Mouse (Mus musculus): ENCODE measurements around the gene Ints1. TPM values are rescaled to one million over a fixed set of nuclear protein-coding genes. Genes with fewer than 3 reads are reported as not detected.

Gene Ints1
- polyA plus RNA-seq, 2 experiments = 12.1 to 13.5 TPM

GRCm38 (mm10) chr5:139813963-139814381, 38.5 kb upstream of the Ints1 start:
- DNase-seq (ENCODE audit: low read depth in 3 of 3, low spot score in 3 of 3) = no peak
- H3K4me2 ChIP-seq (ENCODE audit: low read depth) = peak overlapping the region; percentile 18; the same call in 1 of the 2 replicates
- H3K9ac ChIP-seq (replicated peaks) = no peak overlapping the region
- TF ChIP-seq CTCF (IDR thresholded peaks at IDR 0.05; ENCODE audit: low read depth) (no peak), EP300 (IDR thresholded peaks at IDR 0.05; ENCODE audit: low read depth) (no peak)
- H3K4me3 ChIP-seq (ENCODE audit: insufficient read depth in 1 of 2, low read depth in 2 of 2, low read length in 2 of 2) = no peak overlapping the region
- ATAC-seq (ENCODE audit: insufficient read depth) = no peak
- H3K36me3 ChIP-seq (replicated peaks; ENCODE audit: control insufficient read depth, insufficient read depth, low read depth) = no peaks in the 10 kb centered on the region
- H3K27me3 ChIP-seq (ENCODE audit: control insufficient read depth, insufficient read depth, low read length) = peaks cover 3% of the 10 kb centered on the region; the same call in 1 of the 2 replicates
- no peaks in the 10 kb centered on the region for H3K9me3 ChIP-seq (ENCODE audit: control insufficient read depth, low read length)
- H3K27ac ChIP-seq = no peak overlapping the region
- 36% methylated on average over 13 of the region's 13 CpGs for WGBS (ENCODE audit: insufficient replicate concordance)
- H3K4me1 ChIP-seq (replicated peaks; ENCODE audit: control insufficient read depth in 2 of 2, insufficient read depth in 2 of 2, low read length in 1 of 2) = peaks cover 26 to 52% of the 10 kb centered on the region in 2 experiments

- Histone ChIP-seq H3K4me2 (ENCODE audit: low read depth) (no peak overlapping the region), H3K9ac (replicated peaks) (no peak overlapping the region), H3K27me3 (ENCODE audit: control insufficient read depth, insufficient read depth, low read length) (peaks cover 3% of the 10 kb centered on the region; the same call in 1 of the 2 replicates), H3K4me1 (replicated peaks; ENCODE audit: control insufficient read depth in 2 of 2, insufficient read depth in 2 of 2, low read length in 1 of 2) (peaks cover 20 to 45% of the 10 kb centered on the region in 2 experiments), H3K9me3 (ENCODE audit: control insufficient read depth, low read length) (no peaks in the 10 kb centered on the region), H3K27ac (no peak overlapping the region), H3K4me3 (ENCODE audit: insufficient read depth in 1 of 2, low read depth in 2 of 2, low read length in 2 of 2) (no peak overlapping the region), H3K36me3 (replicated peaks; ENCODE audit: control insufficient read depth, insufficient read depth, low read depth) (no peaks in the 10 kb centered on the region)
- DNase-seq (ENCODE audit: low read depth in 3 of 3, low spot score in 3 of 3) (no peak), ATAC-seq (ENCODE audit: insufficient read depth) (no peak)
- TF ChIP-seq EP300 (IDR thresholded peaks at IDR 0.05; ENCODE audit: low read depth) (no peak), CTCF (IDR thresholded peaks at IDR 0.05; ENCODE audit: low read depth) (no peak)
- 42% methylated on average over 10 of the region's 10 CpGs for WGBS (ENCODE audit: insufficient replicate concordance)
Measured at GRCm38 (mm10) chr5:139813126-139813490, 37.6 kb upstream of the Ints1 start.

- Histone ChIP-seq H3K4me1 (replicated peaks; ENCODE audit: control insufficient read depth in 2 of 2, insufficient read depth in 2 of 2, low read length in 1 of 2) (peaks cover 17 to 40% of the 10 kb centered on the region in 2 experiments), H3K27ac (no peak overlapping the region), H3K27me3 (ENCODE audit: control insufficient read depth, insufficient read depth, low read length) (peaks cover 3% of the 10 kb centered on the region; the same call in 1 of the 2 replicates), H3K4me3 (ENCODE audit: insufficient read depth in 1 of 2, low read depth in 2 of 2, low read length in 2 of 2) (no peak overlapping the region), H3K9ac (replicated peaks) (no peak overlapping the region), H3K4me2 (ENCODE audit: low read depth) (0 out of 2 replicates have a peak overlapping the region, but pooled peaks have one; percentile 8), H3K36me3 (replicated peaks; ENCODE audit: control insufficient read depth, insufficient read depth, low read depth) (no peaks in the 10 kb centered on the region), H3K9me3 (ENCODE audit: control insufficient read depth, low read length) (no peaks in the 10 kb centered on the region; the same call in 1 of the 2 replicates)
- TF ChIP-seq EP300 (IDR thresholded peaks at IDR 0.05; ENCODE audit: low read depth) (no peak), CTCF (IDR thresholded peaks at IDR 0.05; ENCODE audit: low read depth) (no peak)
- ATAC-seq (ENCODE audit: insufficient read depth) (no peak), DNase-seq (ENCODE audit: low read depth in 3 of 3, low spot score in 3 of 3) (no peak)
- 66% methylated on average over 20 of the region's 20 CpGs for WGBS (ENCODE audit: insufficient replicate concordance)
Measured at GRCm38 (mm10) chr5:139812398-139813125, 37.1 kb upstream of the Ints1 start.

GRCm38 (mm10) chr5:139811677-139812397, 36.4 kb upstream of the Ints1 start:
- Histone ChIP-seq H3K4me3 (ENCODE audit: insufficient read depth in 1 of 2, low read depth in 2 of 2, low read length in 2 of 2) (no peak overlapping the region), H3K36me3 (replicated peaks; ENCODE audit: control insufficient read depth, insufficient read depth, low read depth) (no peaks in the 10 kb centered on the region), H3K9ac (replicated peaks) (no peak overlapping the region), H3K9me3 (ENCODE audit: control insufficient read depth, low read length) (no peaks in the 10 kb centered on the region; the same call in 1 of the 2 replicates), H3K27ac (no peak overlapping the region), H3K4me2 (ENCODE audit: low read depth) (0 out of 2 replicates have a peak overlapping the region, but pooled peaks have one; percentile 8), H3K4me1 (replicated peaks; ENCODE audit: control insufficient read depth in 2 of 2, insufficient read depth in 2 of 2, low read length in 1 of 2) (peaks cover 17 to 35% of the 10 kb centered on the region in 2 experiments), H3K27me3 (ENCODE audit: control insufficient read depth, insufficient read depth, low read length) (peaks cover 3% of the 10 kb centered on the region; the same call in 1 of the 2 replicates)
- ATAC-seq (ENCODE audit: insufficient read depth) (peak; percentile 62), DNase-seq (ENCODE audit: low read depth in 3 of 3, low spot score in 3 of 3) (no peak)
- TF ChIP-seq CTCF (IDR thresholded peaks at IDR 0.05; ENCODE audit: low read depth) = no peak
- TF ChIP-seq EP300 (IDR thresholded peaks at IDR 0.05; ENCODE audit: low read depth) = no peak
- WGBS (ENCODE audit: insufficient replicate concordance) = 54% methylated on average over 15 of the region's 15 CpGs

- no peak for DNase-seq (ENCODE audit: low read depth in 3 of 3, low spot score in 3 of 3)
- Histone ChIP-seq H3K4me1 (replicated peaks; ENCODE audit: control insufficient read depth in 2 of 2, insufficient read depth in 2 of 2, low read length in 1 of 2) (peaks cover 33 to 39% of the 10 kb centered on the region in 2 experiments), H3K27me3 (ENCODE audit: control insufficient read depth, insufficient read depth, low read length) (peaks cover 3% of the 10 kb centered on the region; the same call in 1 of the 2 replicates), H3K4me3 (ENCODE audit: insufficient read depth in 1 of 2, low read depth in 2 of 2, low read length in 2 of 2) (no peak overlapping the region), H3K4me2 (ENCODE audit: low read depth) (no peak overlapping the region), H3K27ac (peak overlapping the region; percentile 33), H3K9me3 (ENCODE audit: control insufficient read depth, low read length) (no peaks in the 10 kb centered on the region; the same call in 1 of the 2 replicates), H3K9ac (replicated peaks) (no peak overlapping the region), H3K36me3 (replicated peaks; ENCODE audit: control insufficient read depth, insufficient read depth, low read depth) (no peaks in the 10 kb centered on the region)
- ATAC-seq (ENCODE audit: insufficient read depth) = no peak
- TF ChIP-seq CTCF (IDR thresholded peaks at IDR 0.05; ENCODE audit: low read depth) (peak; percentile 82), EP300 (IDR thresholded peaks at IDR 0.05; ENCODE audit: low read depth) (no peak)
- 29% methylated on average over 4 of the region's 4 CpGs for WGBS (ENCODE audit: insufficient replicate concordance)
Measured at GRCm38 (mm10) chr5:139809397-139809796, 33.9 kb upstream of the Ints1 start.

All from liver, embryonic 14.5 days (tissue).